Mouse (Mus musculus) heart, postnatal 10 days (tissue): ENCODE data around the gene Gpr107. TPM values are rescaled to one million over a fixed set of nuclear protein-coding genes. Genes with fewer than 3 reads are reported as not detected.

Source experiments
- DNase-seq, 2 experiments: peaks; one replicate each; pipeline ENCODE4 v3.0.0; 2021
- intact Hi-C: fragments of 180-260 bp; cut with DNase I; formaldehyde crosslinking; loops from one replicate; pipeline ENCODE4 v1.15.1; 2025
- total RNA-seq, 2 experiments: library from RNA; stranded (reverse); gene quantifications; 2 replicates each; pipeline ENCODE4 v1.2.3; 2021

The Gpr107 gene
- total RNA-seq, 2 experiments from 2014 or later: 42.1 to 42.3 TPM

DNA sequence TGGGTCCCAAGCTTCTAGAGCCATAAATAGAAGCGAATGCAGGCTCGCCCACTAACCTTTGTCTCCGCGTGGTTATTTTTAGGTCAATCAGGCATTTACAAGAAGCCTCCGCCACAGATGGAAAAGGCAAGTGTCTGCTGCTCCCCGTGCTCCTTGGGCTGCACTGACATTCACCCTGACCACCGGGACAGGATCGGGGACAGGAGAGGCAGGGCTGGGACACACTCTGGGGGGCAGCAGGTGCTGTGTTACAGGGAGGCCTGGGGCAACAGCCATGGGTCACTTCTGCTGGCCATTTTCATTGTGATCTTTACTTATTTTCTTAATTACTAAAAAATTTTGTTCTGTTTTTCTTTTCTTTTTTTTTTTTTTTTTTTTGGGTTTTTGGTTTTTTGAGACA lies 39.6 kb downstream of the Gpr107 start:
- peak in 1 of 2 experiments; percentile 44 for DNase-seq
- intact Hi-C loops: no loop called here

- intact Hi-C loops: loop anchor here (1.0 kb wide), 2 partner anchors 97 to 187 kb away; no protein-coding TSS in a partner anchor
- DNase-seq: peak; percentile 63 to 80
Measured at GRCm38 (mm10) chr2:31194356-31195021, 42.4 kb downstream of the Gpr107 start.

DNA sequence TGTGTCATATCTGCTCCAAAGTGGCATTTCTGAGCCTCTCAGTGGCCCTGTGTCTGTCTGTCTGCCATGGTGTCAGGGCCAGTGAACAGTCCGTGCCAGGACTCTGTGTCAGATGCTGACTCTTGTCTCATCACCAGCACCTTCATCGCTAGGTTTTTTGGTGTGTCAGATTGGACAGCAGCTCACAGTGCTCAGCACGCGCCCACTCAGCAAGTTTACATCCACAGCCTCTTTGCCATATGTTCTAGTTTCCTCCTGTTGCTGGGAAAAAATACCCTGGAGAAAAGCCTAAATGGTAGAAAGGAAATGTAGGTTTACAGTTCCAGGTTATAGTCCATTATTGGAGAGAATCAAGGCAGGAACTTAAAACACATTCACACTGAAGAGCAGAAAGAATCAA lies 46.5 kb downstream of the Gpr107 start:
- DNase-seq: no peak
- intact Hi-C loops: no loop called here

- intact Hi-C loops: no loop called here
- DNase-seq: no peak
Measured at GRCm38 (mm10) chr2:31200051-31200450, 47.9 kb downstream of the Gpr107 start.

- intact Hi-C loops: no loop called here
- no peak for DNase-seq
Measured at GRCm38 (mm10) chr2:31201851-31202250, 49.7 kb downstream of the Gpr107 start.

DNA sequence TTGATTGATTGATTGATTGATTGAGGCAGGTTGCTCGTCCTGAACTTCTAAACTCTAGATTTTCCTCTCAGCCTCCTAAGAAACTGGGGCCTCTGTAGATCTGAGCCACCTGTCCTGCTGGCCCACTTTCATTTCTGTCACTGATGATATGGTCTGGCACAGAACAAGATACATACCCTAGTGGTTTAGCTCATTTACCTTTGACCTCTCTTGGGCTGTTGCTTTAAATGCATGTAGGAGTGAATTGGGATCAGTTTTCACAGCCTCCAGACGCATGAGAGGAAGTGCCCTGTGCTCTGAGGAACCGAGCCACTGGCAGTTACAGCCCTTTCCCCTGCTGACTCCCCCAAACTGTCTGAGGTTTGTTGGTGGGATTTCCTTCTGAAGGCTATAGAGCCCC lies 50.2 kb downstream of the Gpr107 start:
- no peak for DNase-seq
- intact Hi-C loops: no loop called here

DNA sequence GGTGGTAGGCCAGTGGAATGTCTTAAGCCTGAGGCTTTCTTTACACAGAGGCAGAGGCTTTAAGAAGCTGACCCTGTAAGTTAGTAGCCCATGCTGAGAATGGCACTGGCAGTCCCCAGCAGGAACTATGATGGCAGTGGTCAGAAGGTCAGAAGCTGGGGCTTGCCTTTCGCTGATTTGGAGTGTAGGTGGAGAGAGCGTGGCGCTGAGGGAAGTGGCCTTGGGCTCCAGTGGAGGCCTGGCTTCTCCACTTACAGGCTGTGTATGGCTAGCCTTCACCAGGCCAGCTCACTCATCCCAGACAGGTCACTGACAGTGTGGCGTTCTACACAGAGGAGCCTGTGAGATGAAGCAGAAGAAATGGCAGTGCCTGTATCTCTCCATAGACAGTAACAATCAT lies 50.8 kb downstream of the Gpr107 start:
- intact Hi-C loops: no loop called here

DNA sequence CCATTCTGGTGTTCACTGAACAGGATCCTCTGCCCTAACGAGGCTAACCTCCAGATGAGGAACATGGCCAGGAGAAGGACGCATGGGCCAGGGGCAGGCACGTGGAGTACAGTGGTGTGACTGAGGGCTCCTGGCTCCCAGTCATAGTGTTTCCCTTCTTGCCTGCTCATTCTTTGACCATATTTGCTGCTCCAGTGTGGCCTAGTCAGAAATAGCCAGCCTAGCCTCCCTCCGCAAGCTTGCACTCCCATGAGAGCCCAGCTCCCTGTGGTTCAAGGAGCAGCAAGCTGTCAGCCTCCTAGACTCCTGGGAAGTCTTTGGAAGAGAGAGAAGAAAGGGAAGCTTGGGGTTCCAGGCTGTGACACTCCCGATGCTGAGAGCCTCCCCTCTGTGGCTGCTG lies 52.6 kb downstream of the Gpr107 start:
- intact Hi-C loops: no loop called here

More for the DNA sequence above, 50.8 kb downstream of the Gpr107 start:
- DNase-seq: no peak

DNA sequence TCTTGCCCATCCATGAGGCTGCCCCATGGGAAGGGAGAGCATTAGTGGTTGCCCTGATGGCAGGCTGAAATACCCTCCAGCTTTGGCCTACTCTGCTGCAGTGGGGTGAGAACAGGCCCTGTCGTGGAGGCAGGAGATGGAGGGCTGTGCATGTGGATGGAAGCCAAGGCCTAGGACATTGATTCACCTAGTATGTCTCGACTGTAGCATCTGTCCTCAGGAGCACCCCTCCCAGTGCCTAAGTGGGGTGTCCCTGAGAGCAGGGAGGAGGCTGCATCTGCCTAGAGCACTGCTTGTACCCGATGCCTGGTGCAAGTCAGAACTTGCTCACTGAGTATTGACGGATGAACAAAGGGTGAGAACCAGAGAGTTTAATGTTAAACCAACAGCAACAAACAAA lies 54.1 kb downstream of the Gpr107 start:
- intact Hi-C loops: no loop called here
- DNase-seq: no peak

More for the DNA sequence above, 52.6 kb downstream of the Gpr107 start:
- DNase-seq: no peak

DNA sequence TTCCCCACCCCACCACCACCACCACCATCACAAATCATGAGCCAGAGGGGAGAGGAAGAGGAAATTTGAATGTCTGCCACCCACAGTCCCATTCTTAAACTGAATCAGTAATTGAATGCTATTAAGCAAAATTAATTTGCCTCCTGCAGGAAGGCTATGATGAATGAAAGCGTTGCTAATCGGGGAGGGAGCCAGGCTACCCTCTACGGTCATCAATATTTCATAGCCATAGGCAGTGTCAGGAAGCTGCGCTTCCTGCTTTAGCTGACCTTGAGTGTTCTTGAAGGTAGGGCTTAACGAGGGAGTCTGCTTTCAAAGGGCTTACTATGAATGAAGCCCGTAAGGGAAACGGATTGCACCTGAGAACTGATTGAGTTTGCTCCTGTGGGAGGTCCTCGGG lies 54.8 kb downstream of the Gpr107 start:
- intact Hi-C loops: no loop called here
- no peak for DNase-seq

- DNase-seq: no peak
- intact Hi-C loops: no loop called here
Measured at GRCm38 (mm10) chr2:31208544-31209142, 56.5 kb downstream of the Gpr107 start.

GRCm38 (mm10) chr2:31209525-31209924 lies 57.4 kb downstream of the Gpr107 start:
- intact Hi-C loops: no loop called here
- no peak for DNase-seq

DNA sequence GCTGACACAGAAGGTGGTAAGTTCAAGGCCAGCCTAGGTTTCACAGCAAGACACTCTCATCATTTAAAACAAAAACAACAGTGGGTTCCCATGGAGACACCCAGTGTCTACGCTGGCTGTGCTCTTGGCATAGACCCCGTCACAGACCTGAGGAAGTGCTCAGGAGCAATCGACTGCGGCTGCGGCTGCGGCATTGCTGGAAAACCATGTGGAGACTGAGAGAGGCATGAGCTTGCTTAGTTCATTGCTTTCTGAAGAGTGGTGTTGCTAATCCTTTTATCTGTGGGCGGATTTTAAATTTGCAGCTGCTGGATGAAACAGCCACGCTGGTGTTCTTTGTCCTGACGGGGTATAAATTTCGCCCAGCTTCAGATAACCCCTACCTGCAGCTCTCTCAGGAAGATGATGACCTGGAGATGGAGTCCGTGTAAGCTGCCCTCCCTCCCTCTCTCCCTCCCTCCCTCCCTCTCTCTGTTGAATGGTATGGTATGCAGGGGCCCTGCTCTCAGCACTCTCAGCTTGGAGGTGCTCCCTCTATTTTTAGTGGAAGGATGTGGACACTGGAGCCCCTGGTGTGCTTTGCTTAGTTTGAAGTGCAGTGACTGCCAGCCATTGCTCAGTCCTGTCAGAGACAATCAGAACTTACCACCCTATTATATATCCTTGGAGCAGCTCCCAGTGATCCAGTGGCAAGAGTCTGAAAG lies 58.2 kb downstream of the Gpr107 start:
- intact Hi-C loops: no loop called here
- no peak for DNase-seq

DNA sequence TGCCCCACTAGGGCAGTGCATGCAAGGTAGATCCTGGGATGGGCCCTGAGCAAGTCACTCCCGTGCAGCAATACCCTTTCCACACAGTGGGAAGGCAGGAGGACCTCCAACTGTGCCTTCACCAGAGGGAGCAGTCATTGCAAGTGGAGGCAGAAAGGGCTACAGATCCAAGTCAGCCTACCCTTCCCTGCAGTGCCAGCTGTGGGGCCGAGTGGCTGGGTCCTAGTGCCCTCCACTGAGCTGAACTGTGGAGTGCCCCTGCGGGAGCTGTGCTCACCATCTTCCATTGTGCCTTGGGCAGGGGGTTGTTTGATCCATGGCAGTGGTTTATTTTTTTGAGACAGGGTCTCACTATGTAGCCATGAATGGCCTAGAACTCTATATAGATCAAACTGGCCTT lies 59.1 kb downstream of the Gpr107 start:
- no peak for DNase-seq
- intact Hi-C loops: no loop called here

DNA sequence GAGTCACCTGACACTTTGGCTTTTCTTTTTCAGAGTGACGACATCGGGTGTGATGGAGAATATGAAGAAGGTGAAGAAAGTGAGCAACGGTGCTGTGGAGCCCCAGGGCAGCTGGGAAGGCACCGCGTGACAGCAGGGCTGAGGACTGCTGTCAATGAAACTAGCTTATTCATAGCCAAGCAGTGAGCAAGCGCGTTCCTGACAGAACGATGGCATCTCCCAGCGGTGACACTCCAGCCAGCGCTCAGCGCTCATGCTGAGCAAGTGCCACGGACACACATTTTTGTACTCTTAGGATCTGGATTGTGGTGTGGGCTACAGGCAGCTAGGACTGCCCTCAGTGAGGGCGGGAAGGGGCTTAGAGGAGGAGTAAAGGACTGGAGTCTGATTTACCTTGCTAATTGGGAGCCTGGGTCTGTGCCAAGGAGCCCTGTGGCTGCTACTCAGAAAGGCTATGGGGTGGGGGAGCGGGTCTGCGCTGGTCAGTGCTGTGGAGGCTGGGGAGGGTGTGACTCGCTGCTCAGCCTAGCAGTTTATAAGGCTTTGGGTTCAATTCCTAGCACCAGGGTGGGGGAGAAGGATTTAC lies 62.2 kb downstream of the Gpr107 start:
- DNase-seq: peak in 1 of 2 experiments; percentile 44
- intact Hi-C loops: no loop called here

- no peak for DNase-seq
- intact Hi-C loops: no loop called here
Measured at GRCm38 (mm10) chr2:31218611-31219010, 66.5 kb downstream of the Gpr107 start.

GRCm38 (mm10) chr2:31219470-31219869 lies 67.4 kb downstream of the Gpr107 start:
- DNase-seq: no peak
- intact Hi-C loops: no loop called here

GRCm38 (mm10) chr2:31220844-31221243 lies 68.7 kb downstream of the Gpr107 start:
- DNase-seq: no peak
- intact Hi-C loops: no loop called here

DNA sequence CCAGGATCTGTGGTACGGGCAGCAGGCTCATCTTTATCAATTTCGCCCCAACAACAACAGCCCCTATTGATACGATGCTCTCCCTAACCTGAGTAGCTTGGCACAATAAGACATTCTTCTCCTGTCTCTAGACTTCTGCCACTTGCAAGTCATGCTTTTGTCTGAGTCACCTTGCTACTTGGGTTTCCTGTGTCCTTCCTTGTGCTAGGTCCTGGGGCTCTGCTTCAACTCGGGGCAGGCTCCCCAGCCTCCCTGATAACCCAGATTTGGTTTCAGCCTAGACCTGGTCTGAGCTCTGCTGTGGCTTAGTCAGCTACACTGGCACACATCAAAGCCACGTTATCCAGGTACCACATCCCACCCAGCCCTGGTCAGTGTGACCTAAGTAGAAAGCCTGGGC lies 69.5 kb downstream of the Gpr107 start:
- intact Hi-C loops: no loop called here
- DNase-seq: no peak

DNA sequence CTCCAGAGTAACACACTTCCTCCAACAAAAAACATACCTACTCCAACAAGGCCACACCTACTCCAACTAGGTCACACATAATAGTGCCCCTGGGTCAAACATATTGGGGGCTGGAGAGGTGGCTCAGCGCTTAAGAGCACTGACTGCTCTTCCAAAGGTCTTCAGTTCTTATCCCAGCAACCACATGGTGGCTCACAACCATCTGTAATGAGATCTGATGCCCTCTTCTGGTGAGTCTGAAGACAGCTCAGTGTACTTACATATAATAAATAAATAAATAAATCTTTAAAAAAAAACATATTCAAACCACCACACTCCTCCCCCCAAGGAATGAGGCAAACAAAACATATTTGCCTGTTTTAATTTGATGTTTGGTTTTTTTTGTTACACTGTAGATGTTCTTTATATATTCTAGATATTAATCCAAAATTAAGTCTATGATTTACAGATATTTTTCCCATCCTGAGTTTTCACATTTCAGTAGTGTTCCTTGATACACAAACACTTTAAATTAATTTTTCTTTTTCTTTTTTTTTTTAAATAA lies 76.7 kb downstream of the Gpr107 start:
- intact Hi-C loops: no loop called here
- no peak for DNase-seq

GRCm38 (mm10) chr2:31239203-31239696 lies 87.1 kb downstream of the Gpr107 start:
- DNase-seq: no peak
- intact Hi-C loops: no loop called here
